Mouse (Mus musculus): ENCODE measurements at regions not wholly inside any gene's neighbourhood (a gene's known extent, or its start where the extent isn't known, plus 50 kb on each side); places are given as distances from the start of the nearest gene placed in this dataset.

DNA sequence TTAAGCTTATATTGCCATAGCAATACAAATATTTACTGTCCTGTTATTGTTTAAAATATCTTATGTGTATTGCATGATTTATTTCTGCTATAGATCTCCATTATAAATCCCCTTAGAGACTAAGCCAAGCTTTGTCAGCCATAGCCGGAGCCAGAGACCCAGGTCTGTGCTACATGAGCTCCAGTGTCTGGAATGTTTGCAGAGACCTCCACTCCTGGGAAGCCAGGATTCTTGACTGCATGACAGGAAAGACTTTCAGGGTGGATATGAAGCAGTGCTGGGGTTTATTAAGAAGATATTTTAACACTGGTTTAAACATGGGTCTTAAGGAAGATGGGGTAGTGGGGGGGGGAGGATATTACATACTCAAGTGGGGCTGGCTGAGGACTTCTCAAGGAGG, 332.2 kb downstream of the Ankrd50 start:
- Histone ChIP-seq H3K27me3 (ENCODE audit: poor library complexity, severe bottlenecking) (no peaks in the 10 kb centered on the region), H3K4me3 (no peak overlapping the region), H3K36me3 (replicated peaks) (no peaks in the 10 kb centered on the region), H3K4me1 (no peaks in the 10 kb centered on the region), H3K27ac (no peak overlapping the region), H3K9me3 (no peaks in the 10 kb centered on the region)
- 84% methylated on average over 1 of the region's 1 CpGs for WGBS
- DNase-seq (ENCODE audit: extremely low spot score, low spot score) = no peak

GRCm38 (mm10) chr3:38151821-38152220, 332.8 kb downstream of the Ankrd50 start:
- H3K36me3 ChIP-seq (replicated peaks) = no peaks in the 10 kb centered on the region
- H3K27me3 ChIP-seq (ENCODE audit: poor library complexity, severe bottlenecking) = no peaks in the 10 kb centered on the region
- WGBS = 91% methylated on average over 6 of the region's 6 CpGs
- H3K4me3 ChIP-seq = no peak overlapping the region
- H3K9me3 ChIP-seq = no peaks in the 10 kb centered on the region
- H3K27ac ChIP-seq = no peak overlapping the region
- H3K4me1 ChIP-seq = no peaks in the 10 kb centered on the region
- DNase-seq (ENCODE audit: extremely low spot score, low spot score) = no peak

- H3K4me1 ChIP-seq = peaks cover 7% of the 10 kb centered on the region
- H3K27ac ChIP-seq = no peak overlapping the region
- H3K36me3 ChIP-seq (replicated peaks) = no peaks in the 10 kb centered on the region
- no peak overlapping the region for H3K4me3 ChIP-seq
- no peaks in the 10 kb centered on the region for H3K27me3 ChIP-seq (ENCODE audit: poor library complexity, severe bottlenecking)
- WGBS = 78% methylated on average over 2 of the region's 2 CpGs
- DNase-seq (ENCODE audit: extremely low spot score, low spot score) = no peak
- H3K9me3 ChIP-seq = no peaks in the 10 kb centered on the region
Observed at GRCm38 (mm10) chr3:38146663-38147062, 338.0 kb downstream of the Ankrd50 start.

- Histone ChIP-seq H3K4me3 (no peak overlapping the region), H3K27me3 (ENCODE audit: poor library complexity, severe bottlenecking) (no peaks in the 10 kb centered on the region), H3K27ac (no peak overlapping the region), H3K4me1 (peaks cover 7% of the 10 kb centered on the region), H3K9me3 (no peaks in the 10 kb centered on the region), H3K36me3 (replicated peaks) (no peaks in the 10 kb centered on the region)
- no peak for DNase-seq (ENCODE audit: extremely low spot score, low spot score)
- WGBS = 82% methylated on average over 2 of the region's 2 CpGs
Observed at GRCm38 (mm10) chr3:38145444-38145843, 339.2 kb downstream of the Ankrd50 start.

- no peaks in the 10 kb centered on the region for H3K9me3 ChIP-seq
- H3K4me1 ChIP-seq = peaks cover 7% of the 10 kb centered on the region
- no peaks in the 10 kb centered on the region for H3K36me3 ChIP-seq (replicated peaks)
Observed at GRCm38 (mm10) chr3:38144650-38145049, 340.0 kb downstream of the Ankrd50 start.

GRCm38 (mm10) chr3:38143147-38143883, 341.3 kb downstream of the Ankrd50 start:
- no peaks in the 10 kb centered on the region for H3K9me3 ChIP-seq
- 73% methylated on average over 11 of the region's 11 CpGs for WGBS
- no peaks in the 10 kb centered on the region for H3K36me3 ChIP-seq (replicated peaks)
- H3K4me3 ChIP-seq = no peak overlapping the region
- no peak overlapping the region for H3K27ac ChIP-seq
- no peak for DNase-seq (ENCODE audit: extremely low spot score, low spot score)
- peaks cover 7% of the 10 kb centered on the region for H3K4me1 ChIP-seq
- H3K27me3 ChIP-seq (ENCODE audit: poor library complexity, severe bottlenecking) = 0 out of 2 replicates have a peak, but pooled peaks cover 3% of the 10 kb centered on the region

More at GRCm38 (mm10) chr3:38144650-38145049, 340.0 kb downstream of the Ankrd50 start:
- Histone ChIP-seq H3K4me3 (no peak overlapping the region), H3K27me3 (ENCODE audit: poor library complexity, severe bottlenecking) (no peaks in the 10 kb centered on the region), H3K27ac (no peak overlapping the region)
- DNase-seq (ENCODE audit: extremely low spot score, low spot score) = no peak

DNA sequence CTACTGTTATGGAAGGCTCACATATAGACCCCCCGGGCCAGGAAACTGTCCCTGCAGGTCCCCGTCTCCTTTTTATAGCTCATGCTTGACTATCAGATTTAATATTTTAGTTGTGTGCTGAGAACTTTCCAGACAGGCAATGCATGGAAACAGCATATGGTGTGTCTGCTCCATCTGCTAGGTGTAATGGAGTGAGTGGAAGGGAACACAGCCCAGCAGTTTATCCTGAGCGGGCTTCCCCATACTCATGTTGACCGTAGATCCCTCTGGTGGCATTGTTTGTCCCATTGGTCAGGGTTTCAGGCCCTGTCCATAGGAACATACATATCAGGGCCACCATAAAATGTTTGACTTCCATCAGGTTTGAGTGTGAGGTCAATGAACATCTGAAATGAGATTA, 345.3 kb downstream of the Ankrd50 start:
- 94% methylated on average over 4 of the region's 4 CpGs for WGBS
- DNase-seq (ENCODE audit: extremely low spot score, low spot score) = no peak
- no peak overlapping the region for H3K27ac ChIP-seq
- peaks cover 17% of the 10 kb centered on the region for H3K4me1 ChIP-seq
- H3K4me3 ChIP-seq = no peak overlapping the region
- 0 out of 2 replicates have a peak, but pooled peaks cover 3% of the 10 kb centered on the region for H3K27me3 ChIP-seq (ENCODE audit: poor library complexity, severe bottlenecking)
- H3K9me3 ChIP-seq = no peaks in the 10 kb centered on the region
- H3K36me3 ChIP-seq (replicated peaks) = no peaks in the 10 kb centered on the region

DNA sequence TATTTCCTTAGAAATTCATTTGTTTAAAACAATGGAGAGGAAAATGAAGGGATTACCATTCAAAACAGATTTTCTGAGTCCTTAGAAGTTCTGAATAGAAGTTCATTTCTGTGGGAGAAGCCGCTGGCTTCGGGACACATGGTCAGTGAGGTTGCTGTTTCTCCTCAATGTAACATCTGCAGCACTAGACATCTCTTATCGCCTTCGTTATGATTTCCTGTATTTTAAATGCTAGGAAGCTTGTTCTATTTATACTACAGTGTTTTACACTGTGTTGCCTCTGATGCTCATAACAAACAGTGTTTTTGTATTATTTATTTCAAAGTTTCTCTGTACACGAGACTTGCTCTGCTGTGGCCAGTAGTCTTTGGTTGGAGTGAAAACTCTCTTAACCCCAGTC, 346.6 kb downstream of the Ankrd50 start:
- peaks cover 11% of the 10 kb centered on the region for H3K4me1 ChIP-seq
- no peaks in the 10 kb centered on the region for H3K36me3 ChIP-seq (replicated peaks)
- H3K4me3 ChIP-seq = no peak overlapping the region
- WGBS = 63% methylated on average over 5 of the region's 5 CpGs
- 0 out of 2 replicates have a peak, but pooled peaks cover 3% of the 10 kb centered on the region for H3K27me3 ChIP-seq (ENCODE audit: poor library complexity, severe bottlenecking)
- H3K27ac ChIP-seq = no peak overlapping the region
- H3K9me3 ChIP-seq = no peaks in the 10 kb centered on the region
- DNase-seq (ENCODE audit: extremely low spot score, low spot score) = no peak

GRCm38 (mm10) chr3:38135808-38136214, 348.8 kb downstream of the Ankrd50 start:
- no peaks in the 10 kb centered on the region for H3K9me3 ChIP-seq
- no peak for DNase-seq (ENCODE audit: extremely low spot score, low spot score)
- no peak overlapping the region for H3K4me3 ChIP-seq
- peaks cover 10% of the 10 kb centered on the region for H3K4me1 ChIP-seq
- 0 out of 2 replicates have a peak, but pooled peaks cover 3% of the 10 kb centered on the region for H3K27me3 ChIP-seq (ENCODE audit: poor library complexity, severe bottlenecking)
- no peaks in the 10 kb centered on the region for H3K36me3 ChIP-seq (replicated peaks)
- WGBS = 84% methylated on average over 10 of the region's 10 CpGs
- H3K27ac ChIP-seq = no peak overlapping the region

DNA sequence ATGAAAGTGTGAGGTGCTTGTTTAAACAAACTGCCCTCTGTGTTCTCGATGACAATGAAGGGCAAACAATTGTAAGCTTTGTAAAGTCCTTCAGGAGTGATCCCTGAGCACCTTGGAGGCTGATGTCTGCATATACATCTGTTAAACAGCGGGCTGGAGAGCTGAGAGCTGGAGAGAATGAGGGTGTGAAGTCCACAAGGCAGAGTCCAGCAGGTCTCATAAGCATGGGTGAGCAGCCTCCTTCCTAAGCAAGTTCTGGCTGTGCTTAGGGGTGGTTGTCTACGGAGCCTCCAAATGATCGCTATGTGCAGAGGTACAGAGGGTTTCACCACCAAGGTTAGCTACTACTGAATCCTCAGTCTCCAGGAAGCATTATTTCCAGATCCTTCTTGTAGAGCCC, 350.2 kb downstream of the Ankrd50 start:
- H3K4me1 ChIP-seq = peaks cover 10% of the 10 kb centered on the region
- no peaks in the 10 kb centered on the region for H3K9me3 ChIP-seq
- H3K27me3 ChIP-seq (ENCODE audit: poor library complexity, severe bottlenecking) = 0 out of 2 replicates have a peak, but pooled peaks cover 3% of the 10 kb centered on the region
- H3K36me3 ChIP-seq (replicated peaks) = no peaks in the 10 kb centered on the region
- 90% methylated on average over 4 of the region's 4 CpGs for WGBS
- no peak for DNase-seq (ENCODE audit: extremely low spot score, low spot score)
- H3K4me3 ChIP-seq = no peak overlapping the region
- H3K27ac ChIP-seq = no peak overlapping the region

- Histone ChIP-seq H3K36me3 (replicated peaks) (no peaks in the 10 kb centered on the region), H3K4me1 (no peaks in the 10 kb centered on the region), H3K4me3 (no peak overlapping the region), H3K27ac (no peak overlapping the region), H3K9me3 (no peaks in the 10 kb centered on the region), H3K27me3 (ENCODE audit: poor library complexity, severe bottlenecking) (no peaks in the 10 kb centered on the region)
- 88% methylated on average over 3 of the region's 3 CpGs for WGBS
- DNase-seq (ENCODE audit: extremely low spot score, low spot score) = no peak
Observed at GRCm38 (mm10) chr3:38131887-38132220, 352.8 kb downstream of the Ankrd50 start.

DNA sequence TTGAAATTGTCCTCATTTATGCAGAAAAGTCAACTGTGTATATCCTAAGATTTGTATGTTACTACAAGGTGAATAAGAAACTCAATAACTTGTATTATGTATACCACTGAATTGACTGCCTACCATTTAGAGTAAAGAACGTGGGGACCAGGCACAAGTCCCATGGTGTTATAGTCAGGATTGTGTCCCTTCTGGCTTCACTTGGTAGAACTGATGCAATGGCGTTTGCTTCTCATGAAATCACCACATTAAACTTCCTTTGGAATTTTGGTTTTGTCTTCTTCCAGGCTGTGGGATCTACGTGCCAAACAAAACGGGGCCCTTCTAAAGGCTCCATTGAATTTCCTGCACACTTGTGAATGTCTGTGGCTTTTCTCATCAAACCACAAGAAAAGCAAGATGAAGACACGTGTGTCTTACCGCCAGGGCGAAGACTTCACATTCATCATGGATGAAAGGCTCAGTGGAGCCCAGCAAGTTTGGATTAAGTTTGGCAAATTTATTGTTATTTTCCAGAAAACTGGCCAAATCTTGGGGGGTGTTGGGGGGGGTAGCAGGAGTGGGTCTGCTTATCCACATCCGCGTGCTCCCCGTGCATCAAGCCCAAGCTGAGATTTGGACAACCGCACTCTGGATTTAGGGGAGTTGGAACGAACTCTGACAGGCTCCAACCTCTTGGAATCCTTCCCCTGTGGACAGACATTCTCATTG, 353.3 kb downstream of the Ankrd50 start:
- H3K9me3 ChIP-seq = no peaks in the 10 kb centered on the region
- no peak overlapping the region for H3K4me3 ChIP-seq
- no peaks in the 10 kb centered on the region for H3K4me1 ChIP-seq
- WGBS = 94% methylated on average over 12 of the region's 12 CpGs
- H3K36me3 ChIP-seq (replicated peaks) = no peaks in the 10 kb centered on the region
- H3K27me3 ChIP-seq (ENCODE audit: poor library complexity, severe bottlenecking) = no peaks in the 10 kb centered on the region
- no peak for DNase-seq (ENCODE audit: extremely low spot score, low spot score)
- H3K27ac ChIP-seq = no peak overlapping the region

DNA sequence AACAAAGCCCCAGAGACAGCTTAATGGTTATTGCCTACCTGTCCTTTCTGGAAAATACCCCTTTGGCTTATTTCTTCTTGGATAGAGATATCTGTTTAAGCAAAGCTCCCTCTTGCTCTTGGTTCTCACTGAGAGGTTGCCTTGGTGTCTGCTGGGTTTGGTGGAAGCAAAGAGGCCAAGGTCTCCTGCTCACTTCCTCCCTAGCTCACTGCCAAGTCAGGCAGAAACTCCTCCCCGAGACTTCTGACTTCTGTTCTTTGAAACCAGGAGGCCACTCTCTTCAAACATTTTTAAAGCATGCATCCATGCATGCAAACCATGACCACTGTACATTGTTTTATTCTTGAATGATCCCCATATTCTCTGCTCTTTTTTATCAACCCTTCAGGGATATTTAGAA, 354.6 kb downstream of the Ankrd50 start:
- Histone ChIP-seq H3K9me3 (0 out of 2 replicates have a peak, but pooled peaks cover 3% of the 10 kb centered on the region), H3K4me3 (no peak overlapping the region), H3K4me1 (no peaks in the 10 kb centered on the region), H3K27me3 (ENCODE audit: poor library complexity, severe bottlenecking) (no peaks in the 10 kb centered on the region), H3K36me3 (replicated peaks) (no peaks in the 10 kb centered on the region), H3K27ac (no peak overlapping the region)
- 68% methylated on average over 1 of the region's 1 CpGs for WGBS
- DNase-seq (ENCODE audit: extremely low spot score, low spot score) = no peak
